Mouse (Mus musculus): ENCODE measurements around the gene D5Ertd579e.

DNA sequence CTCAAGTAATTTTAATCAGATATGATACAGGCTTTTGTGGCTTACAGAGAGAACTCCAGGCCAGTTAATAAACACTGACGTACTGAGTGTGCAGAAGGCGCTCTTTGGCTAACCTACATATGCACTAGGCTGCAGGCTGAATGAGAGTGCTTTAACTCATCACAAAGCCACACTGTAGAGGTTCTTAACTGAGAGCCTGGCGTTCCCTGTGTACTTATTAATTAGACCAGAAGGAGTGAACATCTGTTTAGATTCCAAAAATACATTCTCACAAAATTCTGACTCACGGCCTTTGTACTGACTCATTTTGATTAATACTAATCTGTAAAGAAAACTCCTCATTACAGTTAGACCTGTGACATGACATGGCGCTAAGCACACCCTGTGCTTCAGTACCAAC is 76.9 kb downstream of the D5Ertd579e start:
- TF ChIP-seq MEF2A (IDR thresholded peaks at IDR 0.05; ENCODE audit: borderline replicate concordance, low read depth, low read length) (no peak), POLR2A (IDR thresholded peaks at IDR 0.05; ENCODE audit: low read depth, low read length) (no peak), BHLHE40 (IDR thresholded peaks at IDR 0.05; ENCODE audit: low read depth, low read length) (no peak), ZC3H11A (IDR thresholded peaks at IDR 0.05; ENCODE audit: low read depth, low read length) (no peak), E2F4 (IDR thresholded peaks at IDR 0.05; ENCODE audit: insufficient replicate concordance, low read depth, low read length) (no peak), POLR2AphosphoS2 (IDR thresholded peaks at IDR 0.05; ENCODE audit: low read depth, low read length) (no peak), CTCF (conservative IDR thresholded peaks at IDR 0.05 in 1 of 2, IDR thresholded peaks at IDR 0.05 in 1 of 2; ENCODE audit: low read depth in 2 of 2, low read length in 2 of 2) (no peak), MAX (IDR thresholded peaks at IDR 0.05; ENCODE audit: low read length) (no peak), TCF12 (IDR thresholded peaks at IDR 0.05; ENCODE audit: low read depth, low read length) (no peak), SMC3 (IDR thresholded peaks at IDR 0.05; ENCODE audit: low read depth, low read length) (no peak)

Data from CH12.LX (cell line).